Mouse (Mus musculus) neural tube, embryonic 14.5 days (tissue): ENCODE results near the gene Sbf2. TPM values are rescaled to one million over a fixed set of nuclear protein-coding genes. Genes with fewer than 3 reads are reported as not detected.

Experiments used
- ATAC-seq: fragments of 200-750 bp; cut with Nextera tagmentation; 2 replicates; pipeline ENCODE4 v1.8.0; 2017; ENCODE audit warnings: low read depth, mild to moderate bottlenecking, moderate TSS enrichment, moderate library complexity
- H3K27ac ChIP-seq: fragments of 300-500 bp; sonication (generic); 2 replicates; pipeline ENCODE4 v1.5.1; 2014; ENCODE audit warnings: low read depth, mild to moderate bottlenecking, control low read depth, low read length, moderate library complexity, mixed read lengths
- H3K27me3 ChIP-seq: fragments of 300-500 bp; sonication (generic); 2 replicates; pipeline ENCODE4 v1.6.1; 2014; ENCODE audit warnings: low read length; ENCODE audit not compliant: control insufficient read depth, insufficient read depth
- H3K36me3 ChIP-seq: fragments of 300-500 bp; sonication (generic); 2 replicates; pipeline ENCODE4 v1.6.1; 2014; ENCODE audit warnings: low read length, mixed read lengths; ENCODE audit not compliant: control insufficient read depth, insufficient read depth
- H3K4me1 ChIP-seq: fragments of 300-500 bp; sonication (generic); 2 replicates; pipeline ENCODE4 v1.6.1; 2014; ENCODE audit warnings: low read length; ENCODE audit not compliant: control insufficient read depth, insufficient read depth
- H3K4me2 ChIP-seq: fragments of 300-500 bp; sonication (generic); 2 replicates; pipeline ENCODE4 v1.6.1; 2014; ENCODE audit warnings: mild to moderate bottlenecking, low read depth, low read length, control low read depth
- H3K4me3 ChIP-seq: fragments of 300-500 bp; sonication (generic); 2 replicates; pipeline ENCODE4 v1.5.1; 2014; ENCODE audit warnings: low read depth, low read length, control low read depth, mixed read lengths
- H3K9ac ChIP-seq: fragments of 300-500 bp; sonication (generic); replicated peaks from 2 replicates; pipeline ENCODE4 v1.6.1; 2014; ENCODE audit warnings: low read depth, mild to moderate bottlenecking, control low read depth, low read length, mixed read lengths
- H3K9me3 ChIP-seq: fragments of 300-500 bp; sonication (generic); 2 replicates; pipeline ENCODE4 v1.6.1; 2016; ENCODE audit warnings: low read length; ENCODE audit not compliant: control insufficient read depth
- WGBS: fragments of 180-500 bp; shearing (Covaris S2); extraction: QIAGEN DNeasy Blood & Tissue Kit; methylation state at CpG from one replicate; pipeline ENCODE4 v1.1.7; 2014; 5-methylcytosine and 5-hydroxymethylcytosine counted together
- polyA plus RNA-seq: library from polyadenylated mRNA; unstranded; fragments of >200 nt; fragmentation: Nextera tagmentation; extraction: Ambion mirVana; gene quantifications from 2 replicates; pipeline ENCODE4 v1.2.1, GENCODE M21; 2014

Sbf2 gene
- polyA plus RNA-seq, 1 experiment from 2014 or later: 83.1 TPM

DNA sequence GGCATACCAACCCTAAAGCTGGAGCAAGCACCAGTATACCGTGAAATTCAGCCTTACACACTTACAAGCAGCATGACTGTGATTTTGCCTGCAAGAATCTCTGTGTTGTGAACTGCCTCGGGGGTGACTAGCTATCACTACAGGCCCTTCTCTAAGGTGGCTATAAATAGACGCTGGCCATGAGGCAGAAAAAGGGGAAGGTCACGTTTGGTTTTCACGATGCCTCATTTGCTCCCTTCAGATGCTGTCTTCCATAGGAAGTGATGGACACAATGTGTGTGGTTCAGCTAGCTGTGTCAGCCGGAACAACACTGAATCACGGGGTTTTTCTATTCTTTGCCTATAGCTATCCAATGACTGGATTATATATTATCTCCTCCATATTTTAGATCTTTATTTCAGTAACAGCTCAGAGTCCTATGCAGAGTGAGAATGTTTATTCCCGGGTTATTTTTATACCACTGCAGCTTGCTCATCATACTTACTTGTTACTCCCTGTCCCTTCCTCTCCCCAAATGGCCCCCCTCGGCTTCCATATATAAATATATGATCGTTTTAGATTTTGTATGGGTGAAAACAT, 235.3 kb downstream of the Sbf2 start:
- Histone ChIP-seq H3K4me3 (no peak overlapping the region), H3K4me2 (no peak overlapping the region), H3K4me1 (no peaks in the 10 kb centered on the region), H3K9ac (no peak overlapping the region), H3K36me3 (0 out of 2 replicates have a peak, but pooled peaks cover 3% of the 10 kb centered on the region), H3K27me3 (no peaks in the 10 kb centered on the region), H3K27ac (no peak overlapping the region), H3K9me3 (no peaks in the 10 kb centered on the region)
- ATAC-seq: no peak
- WGBS: 73% methylated on average over 10 of the region's 10 CpGs

DNA sequence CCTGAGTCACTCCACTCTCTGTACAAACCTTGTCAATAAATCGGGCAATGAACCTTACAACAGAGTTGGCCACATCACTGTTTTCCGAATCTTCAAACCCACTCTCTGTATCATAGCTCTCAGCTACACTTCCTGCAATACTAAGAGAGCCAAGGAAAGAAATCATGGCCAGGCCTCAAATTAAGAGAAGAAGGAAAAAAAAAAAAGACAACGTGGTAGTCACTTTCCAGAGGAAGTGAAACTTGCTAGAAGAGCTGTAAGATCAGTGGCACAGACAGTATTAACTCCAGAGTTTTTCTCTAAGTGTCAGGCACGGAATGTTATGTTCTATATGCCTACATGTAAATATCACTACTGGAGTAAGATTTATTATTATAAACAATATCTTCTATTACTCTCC, 242.2 kb downstream of the Sbf2 start:
- WGBS: 87% methylated on average over 4 of the region's 4 CpGs
- H3K9me3 ChIP-seq: no peaks in the 10 kb centered on the region
- H3K27ac ChIP-seq: no peak overlapping the region
- H3K4me3 ChIP-seq: no peak overlapping the region
- no peaks in the 10 kb centered on the region for H3K4me1 ChIP-seq
- no peak for ATAC-seq
- H3K4me2 ChIP-seq: no peak overlapping the region
- peaks cover 28% of the 10 kb centered on the region for H3K36me3 ChIP-seq
- H3K27me3 ChIP-seq: no peaks in the 10 kb centered on the region
- no peak overlapping the region for H3K9ac ChIP-seq

- no peak for ATAC-seq
- Histone ChIP-seq H3K27ac (no peak overlapping the region), H3K27me3 (no peaks in the 10 kb centered on the region), H3K9ac (no peak overlapping the region), H3K4me1 (no peaks in the 10 kb centered on the region), H3K36me3 (peaks cover 26% of the 10 kb centered on the region), H3K4me2 (no peak overlapping the region), H3K9me3 (no peaks in the 10 kb centered on the region), H3K4me3 (no peak overlapping the region)
- WGBS: 96% methylated on average over 11 of the region's 11 CpGs
These were observed 252.7 kb downstream of the Sbf2 start for GRCm38 (mm10) chr7:110362005-110362404.

- no peak overlapping the region for H3K27ac ChIP-seq
- H3K27me3 ChIP-seq: no peaks in the 10 kb centered on the region
- ATAC-seq: no peak
- H3K4me3 ChIP-seq: no peak overlapping the region
- no peak overlapping the region for H3K4me2 ChIP-seq
- WGBS: 81% methylated on average over 1 of the region's 1 CpGs
- peaks cover 23% of the 10 kb centered on the region for H3K36me3 ChIP-seq
- H3K9ac ChIP-seq: no peak overlapping the region
- H3K4me1 ChIP-seq: no peaks in the 10 kb centered on the region
- H3K9me3 ChIP-seq: no peaks in the 10 kb centered on the region
These were observed 253.2 kb downstream of the Sbf2 start for GRCm38 (mm10) chr7:110361516-110361915.

DNA sequence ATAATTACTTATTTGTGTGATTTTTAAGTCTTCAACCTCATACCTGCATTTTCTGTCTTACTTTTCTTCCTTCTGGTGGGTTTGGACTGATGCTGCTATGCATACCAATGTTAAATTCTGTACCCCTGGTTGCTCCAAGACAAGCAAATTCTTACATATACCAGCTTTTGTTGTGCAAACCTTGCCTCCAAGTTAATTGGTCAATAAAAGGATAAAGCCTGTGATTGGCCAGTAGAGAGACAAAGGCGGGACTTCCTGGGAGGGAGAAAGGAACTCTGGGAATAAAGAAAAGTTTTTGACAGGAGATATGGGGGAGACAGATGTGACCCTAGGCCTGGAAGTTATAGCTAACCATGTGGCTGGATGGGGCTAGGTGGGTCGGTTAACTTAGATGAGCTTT, 255.3 kb downstream of the Sbf2 start:
- no peak for ATAC-seq
- Histone ChIP-seq H3K36me3 (peaks cover 14% of the 10 kb centered on the region), H3K4me3 (no peak overlapping the region), H3K4me1 (no peaks in the 10 kb centered on the region), H3K4me2 (no peak overlapping the region), H3K27me3 (no peaks in the 10 kb centered on the region), H3K9me3 (no peaks in the 10 kb centered on the region), H3K27ac (no peak overlapping the region), H3K9ac (no peak overlapping the region)
- 100% methylated on average over 2 of the region's 2 CpGs for WGBS

GRCm38 (mm10) chr7:110353971-110354370, 260.8 kb downstream of the Sbf2 start:
- Histone ChIP-seq H3K27me3 (no peaks in the 10 kb centered on the region), H3K9me3 (no peaks in the 10 kb centered on the region), H3K4me2 (no peak overlapping the region), H3K36me3 (peaks cover 5% of the 10 kb centered on the region; the same call in 1 of the 2 replicates), H3K27ac (no peak overlapping the region), H3K4me1 (no peaks in the 10 kb centered on the region), H3K4me3 (no peak overlapping the region), H3K9ac (no peak overlapping the region)
- ATAC-seq: no peak
- WGBS: 84% methylated on average over 2 of the region's 2 CpGs

DNA sequence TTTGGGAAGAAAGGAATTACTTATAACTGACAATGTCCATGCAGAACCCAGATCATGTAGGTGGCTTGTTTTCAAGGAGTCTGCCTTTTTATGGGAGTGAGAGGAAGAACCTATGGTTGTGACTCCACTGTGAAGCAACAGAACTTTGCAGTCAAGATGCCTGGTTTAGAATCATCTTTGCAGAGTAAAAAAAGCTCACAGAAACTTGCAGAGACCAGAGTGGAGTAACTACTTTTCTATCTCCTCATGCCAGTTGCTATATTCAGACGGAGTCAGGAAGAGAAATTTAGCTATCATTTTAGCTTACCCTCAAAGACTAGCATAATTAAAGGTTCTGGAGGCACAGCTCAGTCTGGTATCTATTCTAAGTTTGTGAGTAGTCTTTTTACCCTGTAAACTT, 267.5 kb downstream of the Sbf2 start:
- H3K4me2 ChIP-seq: no peak overlapping the region
- no peak overlapping the region for H3K4me3 ChIP-seq
- no peak for ATAC-seq
- WGBS: 93% methylated on average over 1 of the region's 1 CpGs
- no peak overlapping the region for H3K9ac ChIP-seq
- no peaks in the 10 kb centered on the region for H3K9me3 ChIP-seq
- peaks cover 5% of the 10 kb centered on the region; the same call in 1 of the 2 replicates for H3K36me3 ChIP-seq
- H3K27ac ChIP-seq: no peak overlapping the region
- no peaks in the 10 kb centered on the region for H3K4me1 ChIP-seq
- H3K27me3 ChIP-seq: no peaks in the 10 kb centered on the region

- H3K36me3 ChIP-seq: peaks cover 20% of the 10 kb centered on the region
- H3K4me3 ChIP-seq: no peak overlapping the region
- no peak overlapping the region for H3K9ac ChIP-seq
- no peak overlapping the region for H3K4me2 ChIP-seq
- H3K27ac ChIP-seq: no peak overlapping the region
- no peaks in the 10 kb centered on the region for H3K4me1 ChIP-seq
- ATAC-seq: no peak
- no peaks in the 10 kb centered on the region for H3K9me3 ChIP-seq
- 81% methylated on average over 4 of the region's 4 CpGs for whole genome bisulfite sequencing
- no peaks in the 10 kb centered on the region for H3K27me3 ChIP-seq
These were observed 277.1 kb downstream of the Sbf2 start for GRCm38 (mm10) chr7:110337601-110338000.

GRCm38 (mm10) chr7:110325381-110326110, 289.2 kb downstream of the Sbf2 start:
- no peak overlapping the region for H3K9ac ChIP-seq
- H3K4me1 ChIP-seq: no peaks in the 10 kb centered on the region
- 96% methylated on average over 5 of the region's 5 CpGs for WGBS

More at GRCm38 (mm10) chr7:110325381-110326110, 289.2 kb downstream of the Sbf2 start:
- H3K36me3 ChIP-seq: peaks cover 75% of the 10 kb centered on the region
- no peaks in the 10 kb centered on the region for H3K9me3 ChIP-seq
- H3K27me3 ChIP-seq: no peaks in the 10 kb centered on the region
- H3K4me2 ChIP-seq: no peak overlapping the region
- no peak for ATAC-seq
- no peak overlapping the region for H3K27ac ChIP-seq
- no peak overlapping the region for H3K4me3 ChIP-seq
